8 mouse cellular contexts compared by ENCODE assay signal in the genomic region with DNA sequence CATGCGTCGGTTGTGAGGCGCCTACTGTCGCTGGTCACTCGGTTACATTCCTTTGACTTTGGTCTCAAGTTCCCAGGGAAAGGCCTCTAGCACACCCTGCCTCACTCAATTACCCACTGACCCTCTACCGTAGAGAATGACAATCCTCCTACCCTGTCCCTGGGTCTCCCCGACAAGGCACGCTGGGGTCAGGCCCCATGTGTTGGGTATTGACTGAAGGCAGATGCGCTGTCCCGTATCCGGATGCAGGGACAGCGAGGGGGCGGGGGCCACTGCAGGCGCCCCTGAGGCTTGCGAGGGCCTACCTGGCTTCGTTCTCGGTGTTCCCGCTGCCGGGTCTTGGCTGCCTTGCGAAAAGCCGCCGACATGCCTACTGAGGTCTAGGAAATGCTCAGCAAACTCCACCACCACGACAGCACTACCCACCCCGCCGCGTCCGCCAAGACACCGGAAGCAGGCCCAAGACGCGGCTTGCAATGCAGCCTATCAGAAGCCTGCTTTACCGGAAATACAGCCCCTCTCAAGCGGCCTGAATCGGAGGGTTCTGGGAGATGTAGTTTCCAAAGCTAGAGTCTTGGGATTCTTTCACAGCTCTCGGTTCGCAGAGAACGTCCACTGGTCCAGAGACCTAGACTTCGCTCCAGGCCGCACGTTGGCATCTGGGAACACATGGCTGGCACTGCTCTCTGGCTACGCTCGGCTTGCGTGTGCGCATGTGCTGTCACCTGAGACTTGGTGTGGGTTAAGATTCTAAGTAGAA. TPM values are rescaled to one million over a fixed set of nuclear protein-coding genes. Genes with fewer than 3 reads are reported as not detected.
A peak's percentile ranks its signal among the peaks of the same experiment; 100 is the strongest.
DNase-seq lines count a peak whose midpoint lies in the region; ATAC-seq and TF ChIP-seq lines count a peak whose summit lies in the region.

A gene (minus strand): TSS at position 466 of the 760 bp plus-strand sequence.

- no peaks in the 10 kb centered on the region for H3K27me3 ChIP-seq in ES-Bruce4 (ENCODE audit: control insufficient read depth, insufficient read depth, low read length, poor library complexity, severe bottlenecking)
- 0 out of 2 replicates have a peak, but pooled peaks cover 2% of the 10 kb centered on the region for H3K27me3 ChIP-seq in forebrain, embryonic 11.5 days (ENCODE audit: control insufficient read depth, insufficient read depth, low read length)
- H3K27me3 ChIP-seq in heart, embryonic 16.5 days (ENCODE audit: control insufficient read depth, insufficient read depth, low read length): no peaks in the 10 kb centered on the region; the same call in none of the 2 replicates
- no peaks in the 10 kb centered on the region for H3K27me3 ChIP-seq in liver, embryonic 14.5 days (ENCODE audit: control insufficient read depth, insufficient read depth, low read length)
- no peaks in the 10 kb centered on the region for H3K27me3 ChIP-seq in stomach, postnatal 0 days (ENCODE audit: control insufficient read depth, insufficient read depth, low read length)

- H3K9ac ChIP-seq in ES-Bruce4 (ENCODE audit: low read depth, poor library complexity, severe bottlenecking): peak within 1 kb of the TSS; percentile 58
- H3K9ac ChIP-seq in forebrain, embryonic 11.5 days (ENCODE audit: low read length): peak within 1 kb of the TSS; percentile 81
- H3K9ac ChIP-seq in heart, embryonic 16.5 days (ENCODE audit: low read length): peak within 1 kb of the TSS; percentile 85
- peak within 1 kb of the TSS; percentile 69 for H3K9ac ChIP-seq in liver, embryonic 14.5 days (replicated peaks)
- peak within 1 kb of the TSS; percentile 97 for H3K9ac ChIP-seq in stomach, postnatal 0 days (ENCODE audit: low read length)

- no peaks in the 10 kb centered on the region for H3K9me3 ChIP-seq in ES-Bruce4 (replicated peaks; ENCODE audit: control insufficient read depth, insufficient read depth, low read length, poor library complexity, severe bottlenecking)
- no peaks in the 10 kb centered on the region for H3K9me3 ChIP-seq in forebrain, embryonic 11.5 days (ENCODE audit: control insufficient read depth, low read length)
- no peaks in the 10 kb centered on the region for H3K9me3 ChIP-seq in heart, embryonic 16.5 days (replicated peaks; ENCODE audit: control insufficient read depth, low read length)
- H3K9me3 ChIP-seq in liver, embryonic 14.5 days (ENCODE audit: control insufficient read depth, low read length): no peaks in the 10 kb centered on the region
- H3K9me3 ChIP-seq in stomach, postnatal 0 days (ENCODE audit: control insufficient read depth, low read length): no peaks in the 10 kb centered on the region

- TF ChIP-seq POLR2A in ES-Bruce4 (IDR thresholded peaks at IDR 0.05; ENCODE audit: insufficient read depth, low read length): no peak

- TF ChIP-seq CTCF in ES-Bruce4 (IDR thresholded peaks at IDR 0.05; ENCODE audit: low read depth, low read length): no peak
- TF ChIP-seq CTCF in liver, embryonic 14.5 days (IDR thresholded peaks at IDR 0.05; ENCODE audit: low read depth): no peak
- no peak for TF ChIP-seq CTCF in stomach, postnatal 0 days (IDR thresholded peaks at IDR 0.05; ENCODE audit: low read depth)

- peak; percentile 96 for ATAC-seq in forebrain, embryonic 11.5 days (replicated peaks; ENCODE audit: low FRiP score)
- peak; percentile 94 for ATAC-seq in heart, embryonic 16.5 days (replicated peaks; ENCODE audit: extremely low read depth, insufficient read depth, low FRiP score)
- ATAC-seq in liver, embryonic 14.5 days (ENCODE audit: insufficient read depth): peak; percentile 96
- peak; percentile 91 for ATAC-seq in stomach, postnatal 0 days (ENCODE audit: low FRiP score, low TSS enrichment)

- no peaks in the 10 kb centered on the region for H3K36me3 ChIP-seq in ES-Bruce4 (ENCODE audit: control insufficient read depth, insufficient read depth, low read length, poor library complexity, severe bottlenecking)
- H3K36me3 ChIP-seq in forebrain, embryonic 11.5 days (ENCODE audit: control insufficient read depth, insufficient read depth, low read length): no peaks in the 10 kb centered on the region
- no peaks in the 10 kb centered on the region for H3K36me3 ChIP-seq in heart, embryonic 16.5 days (ENCODE audit: control insufficient read depth, insufficient read depth)
- H3K36me3 ChIP-seq in liver, embryonic 14.5 days (replicated peaks; ENCODE audit: control insufficient read depth, insufficient read depth, low read depth): no peaks in the 10 kb centered on the region; the same call in 1 of the 2 replicates
- H3K36me3 ChIP-seq in stomach, postnatal 0 days (ENCODE audit: control insufficient read depth, insufficient read depth, low read length): no peaks in the 10 kb centered on the region

- H3K4me3 ChIP-seq in ES-Bruce4 (ENCODE audit: low read depth, low read length): peak within 1 kb of the TSS; percentile 94
- H3K4me3 ChIP-seq in forebrain, embryonic 11.5 days (ENCODE audit: low read depth, low read length): peak within 1 kb of the TSS; percentile 91
- peak within 1 kb of the TSS; percentile 87 for H3K4me3 ChIP-seq in heart, embryonic 16.5 days (ENCODE audit: low read length)
- peak within 1 kb of the TSS; percentile 67 to 88 for H3K4me3 ChIP-seq in liver, embryonic 14.5 days (ENCODE audit: insufficient read depth in 1 of 2, low read depth in 2 of 2, low read length in 2 of 2)
- peak within 1 kb of the TSS; percentile 86 for H3K4me3 ChIP-seq in stomach, postnatal 0 days (ENCODE audit: low read depth, low read length)

- no peak within 1 kb of the TSS for H3K27ac ChIP-seq in ES-Bruce4 (ENCODE audit: insufficient read depth, low read length)
- H3K27ac ChIP-seq in forebrain, embryonic 11.5 days (ENCODE audit: low read depth, low read length): no peak within 1 kb of the TSS
- peak within 1 kb of the TSS; percentile 70 for H3K27ac ChIP-seq in heart, embryonic 16.5 days (ENCODE audit: low read length)
- H3K27ac ChIP-seq in liver, embryonic 14.5 days: no peak within 1 kb of the TSS
- H3K27ac ChIP-seq in stomach, postnatal 0 days (replicated peaks): peak within 1 kb of the TSS; percentile 92

- H3K4me1 ChIP-seq in ES-Bruce4 (ENCODE audit: control insufficient read depth, insufficient read depth, low read length): no peaks in the 10 kb centered on the region
- H3K4me1 ChIP-seq in forebrain, embryonic 11.5 days (replicated peaks; ENCODE audit: control insufficient read depth, insufficient read depth, low read length): peaks cover 4% of the 10 kb centered on the region; the same call in 1 of the 2 replicates
- peaks cover 17% of the 10 kb centered on the region for H3K4me1 ChIP-seq in heart, embryonic 16.5 days (ENCODE audit: control insufficient read depth, insufficient read depth, low read length)
- peaks cover 7 to 18% of the 10 kb centered on the region in 2 experiments; a peak in 3 of 4 replicates for H3K4me1 ChIP-seq in liver, embryonic 14.5 days (replicated peaks; ENCODE audit: control insufficient read depth in 2 of 2, insufficient read depth in 2 of 2, low read length in 1 of 2)
- 0 out of 2 replicates have a peak, but pooled peaks cover 3% of the 10 kb centered on the region for H3K4me1 ChIP-seq in stomach, postnatal 0 days (replicated peaks; ENCODE audit: control insufficient read depth, insufficient read depth)

- DNase-seq in c-Kit-positive CD71-positive TER-119-negative erythroid progenitor cells, embryonic 14.5 days (ENCODE audit: low read depth): peak; percentile 85
- peak; percentile 88 for DNase-seq in forebrain, embryonic 11.5 days (ENCODE audit: low spot score)
- DNase-seq in kidney, postnatal 36 days: peak; percentile 90 to 95
- DNase-seq in liver, embryonic 14.5 days (ENCODE audit: low read depth in 3 of 3, low spot score in 3 of 3): peak; percentile 81 to 88 (median 82)
- peak; percentile 83 for DNase-seq in neural tube, embryonic 10.5 days (ENCODE audit: extremely low spot score, low spot score)
- peak; percentile 90 for DNase-seq in stomach, postnatal 0 days (ENCODE audit: low spot score)

- peak within 1 kb of the TSS; percentile 72 for H3K4me2 ChIP-seq in forebrain, embryonic 11.5 days (ENCODE audit: low read depth, low read length, severe bottlenecking)
- peak within 1 kb of the TSS; percentile 88 for H3K4me2 ChIP-seq in heart, embryonic 16.5 days (ENCODE audit: low read depth, low read length)
- peak within 1 kb of the TSS; percentile 80 for H3K4me2 ChIP-seq in liver, embryonic 14.5 days (ENCODE audit: low read depth)
- H3K4me2 ChIP-seq in stomach, postnatal 0 days (replicated peaks; ENCODE audit: low read depth): peak within 1 kb of the TSS; percentile 81

- WGBS in forebrain, embryonic 11.5 days: under 1% methylated on average over 43 of the region's 43 CpGs
- under 1% methylated on average over 43 of the region's 43 CpGs for WGBS in heart, embryonic 16.5 days
- WGBS in liver, embryonic 14.5 days (ENCODE audit: insufficient replicate concordance): under 1% methylated on average over 43 of the region's 43 CpGs
- under 1% methylated on average over 43 of the region's 43 CpGs for WGBS in stomach, postnatal 0 days

- TF ChIP-seq EP300 in ES-Bruce4 (IDR thresholded peaks at IDR 0.05; ENCODE audit: insufficient read depth, low read depth, low read length): no peak
- no peak for TF ChIP-seq EP300 in liver, embryonic 14.5 days (IDR thresholded peaks at IDR 0.05; ENCODE audit: low read depth)
- peak; percentile 5 for TF ChIP-seq EP300 in stomach, postnatal 0 days (optimal IDR thresholded peaks at IDR 0.05)

RNA-seq across cellular contexts. Expression of the gene that starts here (rescaled TPM):
- polyA plus RNA-seq in ES-Bruce4 (2011; ENCODE audit: insufficient read depth, insufficient read length, low read depth, missing spikeins): 56.9 and 60.4 TPM in 2 replicates
- 55.3 and 63.2 TPM in 2 replicates for polyA plus RNA-seq in forebrain, embryonic 11.5 days (2014; fragmentation: Nextera tagmentation; extraction: Ambion mirVana)
- 40.3 and 49.2 TPM in 2 replicates for polyA plus RNA-seq in heart, embryonic 16.5 days (2015; fragmentation: Nextera tagmentation; extraction: Ambion mirVana)
- polyA plus RNA-seq in liver, embryonic 14.5 days (2012; rRNA removed): 7.5 and 16.4 TPM in 2 replicates
- polyA plus RNA-seq in liver, embryonic 14.5 days (2014; fragmentation: Nextera tagmentation; extraction: Ambion mirVana): 20.8 and 22.4 TPM in 2 replicates
- polyA plus RNA-seq in stomach, postnatal 0 days (2015; fragmentation: Nextera tagmentation; extraction: Ambion mirVana): 105 TPM in 2 replicates

Comparison
In these comparisons a context has a peak if more than half of its experiments do, and no peak if none do; other contexts are left out.
1. H3K27ac ChIP-seq: peak in heart, embryonic 16.5 days (single experiment) and stomach, postnatal 0 days (single experiment); none in ES-Bruce4 (single experiment), forebrain, embryonic 11.5 days (single experiment) and liver, embryonic 14.5 days (single experiment).
2. Peak in every context shown above with its lines, with median percentiles within 50 percentile points of each other: H3K4me3 ChIP-seq, H3K9ac ChIP-seq, DNase-seq, ATAC-seq and H3K4me2 ChIP-seq.